Mouse (Mus musculus) MN1 (cell line): ENCODE results near the gene Naa80.

Experiments
- DNase-seq: peaks from one replicate; pipeline ENCODE4 v3.0.0-alpha.2; 2016; ENCODE audit warnings: low spot score

Naa80 gene

GRCm38 (mm10) chr9:107596619-107597569, 18.2 kb downstream of the Naa80 start:
- no peak for DNase-seq

- no peak for DNase-seq
Observed at GRCm38 (mm10) chr9:107598385-107598784, 19.7 kb downstream of the Naa80 start.

GRCm38 (mm10) chr9:107599433-107599832, 20.7 kb downstream of the Naa80 start:
- DNase-seq, result no peak

GRCm38 (mm10) chr9:107599842-107600241, 21.2 kb downstream of the Naa80 start:
- DNase-seq, result no peak

GRCm38 (mm10) chr9:107600745-107601144, 22.1 kb downstream of the Naa80 start:
- DNase-seq, result no peak

- DNase-seq, result no peak
Observed at GRCm38 (mm10) chr9:107601275-107601674, 22.6 kb downstream of the Naa80 start.

GRCm38 (mm10) chr9:107602068-107602648, 23.5 kb downstream of the Naa80 start:
- peak; percentile 89 for DNase-seq

- no peak for DNase-seq
Observed at GRCm38 (mm10) chr9:107603251-107603650, 24.6 kb downstream of the Naa80 start.

- no peak for DNase-seq
Observed at GRCm38 (mm10) chr9:107605041-107605661, 26.5 kb downstream of the Naa80 start.

- no peak for DNase-seq
Observed at GRCm38 (mm10) chr9:107606591-107606990, 27.9 kb downstream of the Naa80 start.

GRCm38 (mm10) chr9:107607036-107607435, 28.3 kb downstream of the Naa80 start:
- DNase-seq, result no peak

- DNase-seq, result no peak
Observed at GRCm38 (mm10) chr9:107607653-107608245, 29.1 kb downstream of the Naa80 start.

- no peak for DNase-seq
Observed at GRCm38 (mm10) chr9:107608741-107609432, 30.2 kb downstream of the Naa80 start, which contains the start of gene Sema3b. Sema3b (minus strand) TSS chr9:107609229.

- no peak for DNase-seq
Observed at GRCm38 (mm10) chr9:107609433-107609830, 30.7 kb downstream of the Naa80 start.

GRCm38 (mm10) chr9:107611456-107612190, 32.9 kb downstream of the Naa80 start:
- DNase-seq, result no peak

GRCm38 (mm10) chr9:107612191-107612944, 33.7 kb downstream of the Naa80 start:
- peak; percentile 97 for DNase-seq

- DNase-seq, result no peak
Observed at GRCm38 (mm10) chr9:107612945-107613569, 34.4 kb downstream of the Naa80 start.

- peak; percentile 52 for DNase-seq
Observed at GRCm38 (mm10) chr9:107615035-107615434, 36.3 kb downstream of the Naa80 start.

- DNase-seq, result no peak
Observed at GRCm38 (mm10) chr9:107617461-107617860, 38.8 kb downstream of the Naa80 start.

- DNase-seq, result no peak
Observed at GRCm38 (mm10) chr9:107618098-107618497, 39.4 kb downstream of the Naa80 start.
